Mouse (Mus musculus) ovary, postnatal 36 days (tissue): ENCODE results near the gene Setd5.

Source experiments
- DNase-seq: peaks from one replicate; pipeline ENCODE4 v3.0.0; 2022; ENCODE audit warnings: low spot score, mixed read lengths

The Setd5 gene

DNA sequence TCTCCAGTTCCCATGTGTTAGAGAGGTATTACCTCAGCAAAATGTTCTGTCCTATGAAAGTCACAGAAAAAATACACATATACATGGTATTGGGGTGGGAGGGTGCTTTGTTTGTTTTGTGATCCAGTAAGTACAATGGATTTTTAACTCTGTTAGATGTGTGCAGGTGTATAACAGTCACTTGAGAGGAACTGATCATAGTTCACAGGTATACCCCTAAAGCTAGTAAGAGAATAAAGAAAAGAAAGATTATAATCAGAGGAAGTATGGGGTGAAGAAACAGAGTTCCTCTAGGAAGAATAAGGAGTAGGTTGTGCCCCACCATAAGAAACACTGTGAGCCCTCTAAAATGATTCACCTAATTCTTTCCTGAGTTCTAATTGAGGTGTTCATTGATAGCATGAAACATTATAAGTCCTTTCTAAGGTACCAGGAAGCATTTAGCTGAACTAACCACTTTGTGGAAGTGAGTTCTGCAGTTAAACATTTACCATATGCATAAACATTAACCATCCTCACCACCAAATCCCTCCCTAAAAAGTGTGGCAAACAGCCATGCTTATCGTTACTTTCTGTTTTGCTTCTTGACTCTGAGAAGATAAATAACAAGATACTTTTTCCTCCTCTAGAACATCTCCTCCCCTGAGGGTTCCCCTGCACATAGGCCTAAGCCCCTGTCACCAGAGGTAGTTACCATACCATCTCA is 64.4 kb downstream of the Setd5 start:
- no peak for DNase-seq

DNA sequence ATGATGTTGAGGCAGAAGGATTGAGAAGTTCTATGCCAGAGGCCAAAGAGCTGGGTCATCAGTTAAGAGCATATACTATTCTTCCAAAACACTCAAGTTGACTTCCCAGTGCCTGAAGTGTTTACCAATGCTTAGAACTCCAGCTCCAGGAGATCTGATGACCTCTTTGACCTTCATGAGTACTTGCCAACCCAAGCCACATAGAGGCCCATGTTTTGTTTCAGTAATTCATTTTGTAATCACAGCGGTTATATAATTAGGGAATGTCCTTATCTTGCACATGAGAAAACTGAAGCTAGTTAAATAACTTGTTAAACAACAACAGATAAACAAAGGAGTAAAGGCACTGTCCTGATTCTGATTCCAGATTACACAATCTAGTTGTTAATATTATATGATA is 67.6 kb downstream of the Setd5 start:
- no peak for DNase-seq

DNA sequence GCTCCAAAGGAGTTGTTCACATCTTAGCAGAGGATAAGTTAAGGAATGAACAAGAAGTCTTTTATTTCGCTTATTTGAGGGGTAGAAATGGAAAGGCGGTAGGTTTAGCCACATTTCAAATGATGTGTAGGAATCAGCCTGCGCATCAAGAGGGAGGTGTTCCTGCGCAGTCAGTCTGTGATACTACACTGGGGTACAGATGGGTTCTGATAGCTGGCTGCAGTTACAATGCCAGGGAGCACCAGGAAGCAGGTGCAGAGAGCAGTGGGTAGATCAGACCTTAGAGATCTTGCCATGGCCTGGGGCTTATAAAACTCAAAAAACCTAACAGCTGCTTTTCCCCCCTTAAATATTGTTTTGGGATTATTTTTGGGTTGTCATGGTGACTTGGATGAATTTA is 68.1 kb downstream of the Setd5 start:
- DNase-seq = no peak

DNA sequence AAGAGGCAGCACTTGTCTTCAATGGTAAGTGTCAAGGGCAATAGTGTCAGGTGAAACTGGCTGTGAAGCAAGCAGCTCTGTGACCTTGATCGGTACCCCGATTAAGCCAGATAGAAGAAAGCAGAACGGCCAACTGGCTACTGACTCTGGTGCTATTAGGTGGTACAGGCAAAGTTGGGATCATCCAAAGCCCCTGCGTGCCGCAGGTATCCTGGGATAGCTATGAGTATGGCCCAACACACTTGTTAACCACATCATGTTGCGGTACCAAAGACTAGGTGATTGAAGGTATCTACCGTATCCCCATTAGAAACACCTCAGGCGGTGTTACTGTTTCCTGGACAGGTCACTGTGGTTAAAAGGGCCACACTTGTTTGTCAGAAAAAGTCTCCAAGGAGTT is 76.9 kb downstream of the Setd5 start:
- no peak for DNase-seq

DNA sequence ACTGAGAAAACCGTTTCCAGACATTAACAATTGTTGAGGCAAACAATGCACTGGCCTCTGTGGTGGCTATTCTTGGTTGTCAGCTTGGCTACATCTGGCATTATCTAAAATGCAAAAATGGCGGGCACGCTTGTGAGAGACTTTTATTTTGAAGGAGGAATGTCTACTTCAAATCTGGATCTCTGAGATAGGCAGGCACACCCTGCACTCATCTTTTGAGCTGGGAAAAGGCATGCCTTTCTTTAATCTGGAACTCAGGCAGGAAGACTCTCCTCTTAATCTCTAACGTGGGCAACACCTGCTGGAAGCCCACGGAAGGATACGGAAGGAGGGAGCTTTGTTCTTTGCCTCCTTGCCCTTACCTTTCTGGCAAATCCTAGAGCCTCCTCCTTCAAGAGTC is 77.7 kb downstream of the Setd5 start:
- no peak for DNase-seq

DNA sequence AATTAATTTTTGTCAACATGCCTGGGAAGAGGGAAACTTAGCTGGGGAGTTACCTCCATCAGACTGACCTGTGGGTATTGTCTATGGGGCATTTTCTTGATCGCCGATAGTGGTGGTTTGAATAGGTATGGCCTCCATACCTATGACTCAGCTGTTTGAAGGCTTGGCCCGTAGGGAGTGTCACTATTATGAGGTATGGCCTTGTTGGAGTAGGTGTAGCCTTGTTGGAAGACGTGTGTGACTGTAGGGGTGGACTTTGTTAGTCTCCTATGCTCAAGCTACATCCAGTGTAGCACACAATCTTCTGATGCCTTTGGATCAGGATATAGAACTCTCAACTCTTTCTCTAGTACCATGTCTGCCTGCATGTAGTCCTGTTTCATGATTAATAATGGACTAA is 78.9 kb downstream of the Setd5 start:
- DNase-seq = no peak

DNA sequence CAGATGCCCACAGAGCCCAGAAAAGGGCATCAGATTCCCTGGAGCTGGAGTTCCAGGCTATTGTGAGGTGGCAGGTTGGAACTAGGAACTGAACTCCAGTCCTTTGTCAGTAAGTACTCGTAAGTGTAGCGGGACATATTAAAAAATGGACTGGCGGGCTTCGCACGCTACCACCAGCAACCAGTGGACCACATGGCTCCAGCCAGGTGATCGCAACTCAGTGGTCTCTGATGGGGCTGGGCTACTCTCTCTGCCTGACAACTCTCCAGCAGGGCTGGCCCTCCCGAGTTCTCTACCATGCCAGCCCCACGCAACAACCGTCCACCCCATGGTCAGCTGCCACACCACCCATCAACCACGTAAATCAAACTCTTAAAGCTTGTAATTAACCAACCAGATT is 82.9 kb downstream of the Setd5 start:
- no peak for DNase-seq

DNA sequence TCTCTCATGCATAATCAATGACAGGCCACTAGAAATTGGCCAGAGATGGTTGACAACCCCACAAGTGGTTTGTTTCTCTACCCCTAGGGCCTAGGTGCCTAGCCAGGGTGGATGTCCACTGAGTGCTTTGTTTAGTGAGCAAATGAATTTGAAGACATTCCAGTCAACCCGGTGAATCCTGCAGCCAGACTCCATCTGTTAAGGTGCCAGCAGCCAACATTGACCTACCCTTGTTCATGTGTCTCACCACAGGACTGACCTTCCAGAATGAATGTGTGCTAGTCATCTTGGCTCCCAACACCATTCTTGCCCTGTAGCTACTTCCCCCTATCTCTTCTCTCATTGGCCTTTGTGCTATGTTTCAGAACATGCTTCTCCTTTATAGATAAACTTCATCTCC is 84.8 kb downstream of the Setd5 start:
- DNase-seq = no peak

DNA sequence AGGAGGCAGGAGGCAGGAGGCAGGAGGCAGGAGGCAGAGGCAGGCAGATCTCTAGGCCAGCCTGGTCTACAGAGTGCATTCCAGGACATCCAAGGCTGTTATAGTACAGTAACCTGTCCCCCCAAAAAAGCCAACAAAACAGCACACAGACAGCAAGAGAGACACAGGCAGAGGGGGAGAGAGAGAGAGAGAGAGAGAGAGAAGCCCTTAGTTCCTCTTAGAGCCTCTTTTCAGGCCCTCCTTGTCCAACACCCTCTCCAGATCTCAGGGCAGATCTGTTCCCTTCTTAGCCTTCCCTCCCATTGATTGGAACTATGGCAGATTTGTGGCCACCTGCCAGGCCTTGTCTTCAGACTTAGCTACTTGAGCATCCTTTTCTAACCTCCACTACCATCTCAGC is 86.3 kb downstream of the Setd5 start:
- DNase-seq = no peak

DNA sequence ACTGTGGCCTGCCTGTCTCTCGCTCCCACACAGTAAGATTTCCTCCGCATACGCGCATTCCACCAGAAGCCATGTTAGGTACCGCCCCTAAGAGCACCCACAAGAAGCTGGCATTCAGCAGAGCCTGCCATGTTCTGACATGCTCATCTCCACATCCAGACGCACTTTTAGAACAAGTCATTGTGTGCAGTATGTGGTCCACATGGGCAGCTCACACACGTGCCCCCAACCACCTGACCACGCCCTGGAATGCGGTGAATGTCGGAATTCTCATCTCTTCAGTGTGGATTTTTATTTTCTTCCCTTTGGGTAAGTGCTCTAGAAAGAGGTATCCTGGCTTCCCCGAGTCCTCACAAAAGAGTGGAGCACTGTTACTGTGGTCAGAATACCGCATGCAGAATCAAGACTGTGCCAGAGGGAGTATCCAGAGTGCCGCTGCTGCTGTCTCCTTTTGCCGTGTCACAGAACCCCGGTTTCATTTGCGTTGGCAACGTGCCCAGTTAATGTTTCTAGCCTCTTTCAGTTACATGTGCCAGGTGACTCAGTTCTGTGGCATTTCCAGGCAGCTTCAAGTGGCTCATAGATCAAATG is 89.6 kb downstream of the Setd5 start:
- DNase-seq = peak; percentile 43

DNA sequence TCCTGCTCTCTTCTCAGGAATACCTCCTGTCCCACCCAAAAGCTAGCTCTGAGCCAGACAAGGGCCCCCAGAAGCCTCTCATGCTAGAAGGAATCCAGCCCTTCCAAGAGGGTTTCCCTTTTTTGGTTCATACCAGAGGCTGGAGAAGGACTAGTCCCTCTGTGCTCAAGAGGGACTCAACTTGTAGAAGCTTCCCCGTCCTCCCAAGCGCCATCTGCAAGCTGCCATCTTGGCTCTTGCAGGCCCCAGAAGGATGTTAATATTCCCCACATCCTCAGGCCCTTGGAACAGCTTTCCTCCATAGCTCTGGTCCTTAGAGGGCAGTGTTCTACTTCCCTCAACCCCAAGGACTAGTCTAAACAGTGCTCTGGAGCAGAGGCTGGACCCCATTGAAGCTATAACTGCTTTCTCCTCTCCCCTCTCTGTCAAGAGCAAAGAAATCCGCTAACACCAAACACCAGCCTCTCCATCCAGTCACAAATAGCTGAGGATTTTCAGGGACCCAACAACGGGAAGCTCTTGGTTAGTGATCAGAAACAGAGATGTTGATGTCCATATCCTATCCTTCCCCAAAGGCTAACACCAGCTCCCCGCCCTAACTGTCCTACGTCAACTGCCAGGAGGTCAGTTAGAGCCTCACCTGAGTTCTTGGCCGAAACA is 91.3 kb downstream of the Setd5 start:
- no peak for DNase-seq

DNA sequence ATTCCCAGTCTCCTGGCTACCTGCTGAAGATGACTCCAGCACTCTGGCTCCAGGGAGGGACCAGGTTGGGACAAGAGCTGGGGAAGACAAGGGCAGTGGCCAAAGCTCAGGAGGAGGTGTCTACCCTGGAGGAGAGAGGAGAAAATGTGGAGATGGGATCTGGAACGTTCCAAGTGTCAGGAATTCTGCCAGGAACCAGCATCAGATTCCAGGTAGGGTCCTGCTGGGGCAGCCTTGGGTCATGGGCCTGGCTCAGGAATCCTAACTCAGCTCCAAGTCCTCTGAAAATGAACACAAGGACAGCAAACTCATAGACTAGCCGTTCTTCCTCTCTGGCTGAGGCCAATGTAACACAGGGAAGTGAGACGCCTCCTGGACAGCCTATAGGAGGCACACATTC is 92.7 kb downstream of the Setd5 start:
- DNase-seq = no peak

DNA sequence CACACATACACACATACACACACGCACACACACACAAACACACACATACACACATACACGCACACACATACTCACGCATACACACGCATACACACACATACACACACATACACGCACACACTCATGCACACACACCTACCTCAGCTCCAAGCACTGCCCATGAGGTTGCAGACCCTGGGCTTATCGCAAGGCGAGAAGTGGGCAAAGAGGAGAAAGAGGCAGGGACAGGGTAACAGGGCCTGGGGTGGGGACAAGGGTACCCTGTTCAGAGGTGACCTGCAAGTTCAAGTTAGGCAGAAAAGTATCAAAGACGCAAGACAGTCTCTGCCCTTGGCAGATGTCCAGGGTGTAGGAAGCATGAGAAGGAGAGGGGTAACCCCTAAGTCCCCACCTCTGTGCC is 93.5 kb downstream of the Setd5 start:
- DNase-seq = no peak

DNA sequence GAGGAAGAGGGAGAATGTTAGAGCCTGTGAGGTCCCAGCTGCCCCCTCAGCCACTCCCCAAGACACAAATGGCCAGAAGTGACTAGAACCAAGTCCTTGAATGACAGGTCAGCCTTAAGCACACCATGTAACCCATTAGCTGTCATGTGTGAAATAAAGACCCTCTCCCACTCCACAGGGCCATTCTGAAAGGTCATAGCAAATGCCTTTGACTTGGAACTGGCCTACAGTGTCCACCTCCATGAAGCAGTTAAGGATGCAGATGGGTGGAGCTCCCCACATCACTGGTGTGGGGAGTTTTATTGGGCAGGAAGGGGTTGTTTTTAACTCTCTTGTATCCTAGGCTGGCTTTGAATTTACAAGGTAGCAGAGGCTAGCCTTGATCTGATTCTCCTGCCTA is 94.8 kb downstream of the Setd5 start:
- no peak for DNase-seq

DNA sequence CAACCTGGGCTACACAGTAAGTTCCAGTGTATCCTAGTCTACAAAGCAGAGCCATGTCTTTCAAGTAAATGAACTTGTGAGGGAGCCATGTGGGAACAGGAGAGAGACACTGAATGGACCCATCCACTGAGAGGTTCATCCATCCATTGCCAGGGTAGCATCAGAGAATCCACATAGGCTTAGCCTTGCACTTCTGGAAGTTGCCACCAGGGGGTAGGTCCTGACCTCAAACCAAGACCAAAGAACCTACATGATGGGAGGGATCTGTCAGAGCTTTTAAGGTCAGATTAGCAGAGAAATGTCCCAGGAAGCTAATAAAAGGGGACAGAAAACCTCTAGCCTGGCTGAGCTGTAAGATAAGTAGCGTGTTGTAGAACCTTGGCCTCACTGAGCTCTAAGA is 95.4 kb downstream of the Setd5 start:
- DNase-seq = peak; percentile 47

DNA sequence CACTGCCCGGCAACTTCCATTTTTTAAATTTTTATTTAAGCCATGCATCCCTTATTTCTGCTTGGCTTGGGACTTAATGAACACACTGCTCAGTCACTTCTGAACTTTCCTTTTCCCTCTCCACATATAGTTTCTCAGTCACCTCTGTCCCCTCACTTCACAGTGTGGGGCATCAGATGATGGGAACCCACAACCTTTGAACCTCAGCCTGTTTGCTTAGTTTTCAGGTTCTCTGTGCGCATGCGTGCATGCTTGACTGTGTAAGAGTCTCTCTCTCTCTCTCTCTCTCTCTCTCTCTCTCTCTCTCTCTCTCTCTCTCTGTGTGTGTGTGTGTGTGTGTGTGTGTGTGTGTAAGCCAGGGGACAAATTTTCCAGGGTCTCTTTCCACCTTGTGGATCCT is 98.3 kb downstream of the Setd5 start:
- DNase-seq = no peak

DNA sequence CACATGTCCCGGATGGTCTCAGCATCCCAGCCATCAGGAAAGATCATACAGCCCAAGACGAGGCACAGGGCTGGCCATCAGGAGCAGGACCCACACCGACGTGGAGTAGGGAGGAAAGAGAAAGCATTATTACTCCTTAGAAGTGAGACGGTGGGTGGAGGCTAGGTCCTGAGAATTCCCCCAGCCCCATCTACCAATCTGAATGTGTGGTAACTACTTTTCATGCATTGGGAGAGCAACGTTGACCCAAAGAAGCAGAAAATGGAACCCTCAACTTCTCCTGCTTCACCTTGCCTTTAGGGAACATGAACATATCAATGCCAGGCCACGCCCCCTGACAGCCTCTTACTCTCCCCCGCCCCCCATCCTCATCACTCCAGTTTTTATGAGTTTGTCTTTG is 99.4 kb downstream of the Setd5 start:
- no peak for DNase-seq

DNA sequence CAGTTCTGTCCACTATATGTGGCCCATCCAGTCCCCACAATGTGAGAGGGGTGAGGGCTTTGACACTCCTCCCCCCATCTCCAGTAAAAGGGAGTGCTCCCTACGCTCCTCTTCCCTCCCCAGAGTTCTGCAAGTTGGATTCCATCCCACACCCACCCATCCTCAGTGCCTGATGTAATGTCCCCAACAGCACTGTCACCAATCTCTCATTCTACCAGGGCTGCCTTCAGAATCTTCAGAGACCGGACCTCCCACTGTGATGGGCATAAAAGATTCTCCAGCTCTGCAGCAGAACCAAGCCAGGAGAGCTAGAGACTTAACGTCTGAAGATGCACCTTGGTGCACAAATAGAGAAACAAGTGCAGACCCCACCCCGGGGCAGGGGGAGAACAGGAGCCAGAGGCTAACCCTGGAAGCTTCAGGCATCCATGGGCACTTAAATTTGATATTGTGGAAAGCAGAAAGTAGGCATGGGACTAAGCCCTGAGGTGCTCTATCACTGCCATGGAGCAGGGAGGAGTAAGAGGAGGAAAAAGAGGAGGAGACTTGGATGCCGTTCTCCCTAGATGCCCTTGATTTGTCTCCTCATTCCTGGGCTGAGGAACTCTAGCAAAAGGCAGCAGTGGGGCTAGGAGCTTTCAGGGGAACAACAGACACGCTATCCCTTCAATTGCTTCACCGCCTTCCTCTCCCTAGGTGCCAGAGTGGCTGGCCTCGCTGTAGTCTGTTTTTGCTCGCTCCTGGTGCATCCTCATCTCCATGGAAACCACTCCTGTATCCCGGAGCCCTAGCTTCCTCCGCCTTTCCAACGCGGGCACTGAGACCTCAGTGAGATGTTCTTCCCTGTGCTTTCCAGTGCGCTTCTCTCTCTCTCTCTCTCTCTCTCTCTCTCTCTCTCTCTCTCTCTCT is 101.4 kb downstream of the Setd5 start:
- DNase-seq = no peak

DNA sequence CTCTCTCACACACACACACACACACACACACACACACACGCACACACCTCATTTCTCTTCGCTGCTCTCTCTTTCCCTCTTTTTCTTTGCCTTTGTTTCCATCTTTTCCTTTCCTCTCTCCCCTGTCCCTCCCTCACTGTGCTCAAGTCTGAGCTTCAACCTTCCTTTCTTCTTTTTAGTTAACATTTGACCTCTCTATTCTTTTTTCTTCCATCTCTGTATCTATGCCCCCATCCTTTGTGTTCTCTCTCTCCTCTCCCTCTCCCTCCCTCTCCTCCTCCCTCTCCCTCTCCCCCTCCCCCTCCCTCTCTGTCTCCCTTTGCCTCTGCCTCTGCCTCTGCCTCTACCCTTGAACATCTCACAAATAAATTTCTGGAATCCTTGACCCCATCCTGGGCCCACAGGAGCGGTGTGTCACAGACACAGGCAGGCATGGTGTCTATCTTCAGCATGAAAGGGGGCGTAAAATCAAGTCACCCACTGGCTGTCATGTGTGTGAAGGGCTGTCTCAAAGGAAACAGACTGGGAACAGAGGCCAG is 102.1 kb downstream of the Setd5 start:
- DNase-seq = no peak

DNA sequence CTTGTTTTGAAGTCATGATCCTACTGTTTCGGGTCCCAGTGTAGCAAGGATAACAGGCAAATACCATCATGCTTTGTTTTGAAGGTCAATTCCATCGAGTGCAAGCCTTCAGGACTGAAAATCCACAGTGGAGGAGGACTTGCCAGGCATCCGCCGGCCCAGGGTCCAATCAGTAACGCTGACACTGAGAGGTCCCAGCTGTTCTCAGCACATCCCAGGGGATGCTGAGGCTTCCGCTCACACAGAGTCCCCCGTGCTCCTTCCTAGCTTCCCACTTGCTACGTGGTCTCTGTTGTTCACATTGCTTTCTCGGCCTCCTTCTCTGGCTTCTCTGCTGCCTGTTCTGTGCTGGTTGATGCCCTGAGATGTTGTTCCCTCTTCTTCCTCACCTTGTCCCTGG is 107.0 kb downstream of the Setd5 start:
- no peak for DNase-seq

DNA sequence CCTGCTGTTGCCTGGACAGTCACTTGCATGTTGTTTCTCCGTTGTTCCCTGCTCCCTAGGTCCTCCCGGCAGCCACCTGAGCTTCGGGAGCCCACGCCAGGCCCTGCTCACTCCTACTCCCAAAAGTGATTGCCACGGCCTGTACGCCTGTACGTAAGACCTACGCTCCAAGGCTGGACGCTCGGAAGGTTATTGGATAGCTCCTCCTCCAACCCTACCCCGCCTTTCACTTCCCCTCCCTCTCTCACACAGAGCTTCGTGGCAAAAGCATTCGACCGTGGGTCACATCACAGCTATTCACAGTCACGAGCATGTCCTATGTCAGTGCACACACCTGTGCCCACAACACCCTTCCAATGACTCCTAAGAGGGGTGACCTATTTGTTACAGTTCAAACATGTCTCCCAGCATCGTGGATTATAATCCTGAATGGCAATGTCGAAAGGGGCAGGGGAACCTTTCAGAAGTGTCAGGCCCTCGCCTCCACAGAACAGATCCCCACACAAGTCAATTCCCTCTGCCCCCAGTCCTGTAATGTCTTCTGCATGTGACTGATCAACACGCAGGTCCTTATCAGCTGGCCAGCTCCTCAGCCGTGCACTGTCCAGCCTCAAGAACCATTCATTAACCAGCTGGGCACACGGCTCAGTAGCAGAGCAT is 107.8 kb downstream of the Setd5 start:
- DNase-seq = no peak
